Mouse (Mus musculus): Measurements from ENCODE around the gene Sar1a. TPM values are rescaled to one million over a fixed set of nuclear protein-coding genes. Genes with fewer than 3 reads are reported as not detected.

The Sar1a gene
- total RNA-seq, 2 experiments from 2014 or later, result 142 to 152 TPM

GRCm38 (mm10) chr10:61670758-61671157 is 9.3 kb upstream of the Sar1a start:
- intact Hi-C loops (cut with DNase I), result no loop called here
- no peak for DNase-seq (ENCODE audit: low spot score)

- intact Hi-C loops (cut with DNase I), result no loop called here
- DNase-seq (ENCODE audit: low spot score), result no peak
These were observed 4.2 kb upstream of the Sar1a start for GRCm38 (mm10) chr10:61675935-61676334.

GRCm38 (mm10) chr10:61679545-61679944 is 554 bp upstream of the Sar1a start:
- intact Hi-C loops (cut with DNase I), result no loop called here
- no peak for DNase-seq (ENCODE audit: low spot score)

GRCm38 (mm10) chr10:61689405-61689804 is 9.3 kb downstream of the Sar1a start:
- intact Hi-C loops (cut with DNase I), result no loop called here
- no peak for DNase-seq (ENCODE audit: low spot score)

- intact Hi-C loops (cut with DNase I), result no loop called here
- DNase-seq (ENCODE audit: low spot score), result no peak
These were observed 13.5 kb downstream of the Sar1a start for GRCm38 (mm10) chr10:61693563-61693962.

GRCm38 (mm10) chr10:61694870-61695670 is 15.0 kb downstream of the Sar1a start, which contains the start of gene Tysnd1:
Gene Tysnd1 (plus strand): TSS chr10:61695514.
- DNase-seq (ENCODE audit: low spot score), result peak; percentile 90
- intact Hi-C loops (cut with DNase I), result no loop called here

GRCm38 (mm10) chr10:61695703-61696559 is 15.8 kb downstream of the Sar1a start:
- intact Hi-C loops (cut with DNase I), result no loop called here
- no peak for DNase-seq (ENCODE audit: low spot score)

GRCm38 (mm10) chr10:61696560-61696823 is 16.4 kb downstream of the Sar1a start:
- no peak for DNase-seq (ENCODE audit: low spot score)
- intact Hi-C loops (cut with DNase I), result no loop called here

GRCm38 (mm10) chr10:61697028-61697427 is 16.9 kb downstream of the Sar1a start:
- intact Hi-C loops (cut with DNase I), result no loop called here
- no peak for DNase-seq (ENCODE audit: low spot score)

GRCm38 (mm10) chr10:61704663-61705062 is 24.6 kb downstream of the Sar1a start:
- intact Hi-C loops (cut with DNase I), result no loop called here
- DNase-seq (ENCODE audit: low spot score), result no peak

GRCm38 (mm10) chr10:61706412-61707375 is 26.6 kb downstream of the Sar1a start:
- no peak for DNase-seq (ENCODE audit: low spot score)
- intact Hi-C loops (cut with DNase I), result no loop called here

GRCm38 (mm10) chr10:61713601-61714000 is 33.5 kb downstream of the Sar1a start:
- DNase-seq (ENCODE audit: low spot score), result no peak
- intact Hi-C loops (cut with DNase I), result no loop called here

- intact Hi-C loops (cut with DNase I), result no loop called here
- no peak for DNase-seq (ENCODE audit: low spot score)
These were observed 34.0 kb downstream of the Sar1a start for GRCm38 (mm10) chr10:61714146-61714545.

- intact Hi-C loops (cut with DNase I), result no loop called here
- DNase-seq (ENCODE audit: low spot score), result peak; percentile 51
These were observed 34.8 kb downstream of the Sar1a start, which contains the start of gene Aifm2 for GRCm38 (mm10) chr10:61714771-61715461. Gene Aifm2 (plus strand): TSS chr10:61715263.

GRCm38 (mm10) chr10:61715462-61715837 is 35.4 kb downstream of the Sar1a start:
- intact Hi-C loops (cut with DNase I), result no loop called here
- no peak for DNase-seq (ENCODE audit: low spot score)

GRCm38 (mm10) chr10:61715996-61716864 is 36.1 kb downstream of the Sar1a start:
- intact Hi-C loops (cut with DNase I), result no loop called here
- no peak for DNase-seq (ENCODE audit: low spot score)

- no peak for DNase-seq (ENCODE audit: low spot score)
- intact Hi-C loops (cut with DNase I), result no loop called here
These were observed 37.6 kb downstream of the Sar1a start for GRCm38 (mm10) chr10:61717406-61718296.

GRCm38 (mm10) chr10:61720331-61720730 is 40.2 kb downstream of the Sar1a start:
- intact Hi-C loops (cut with DNase I), result no loop called here
- DNase-seq (ENCODE audit: low spot score), result no peak
